Mouse (Mus musculus): ENCODE results near the gene Antxr1. TPM values are rescaled to one million over a fixed set of nuclear protein-coding genes. Genes with fewer than 3 reads are reported as not detected.

Antxr1 gene
- polyA plus RNA-seq, 1 experiment from 2014 or later = 5.9 TPM

DNA sequence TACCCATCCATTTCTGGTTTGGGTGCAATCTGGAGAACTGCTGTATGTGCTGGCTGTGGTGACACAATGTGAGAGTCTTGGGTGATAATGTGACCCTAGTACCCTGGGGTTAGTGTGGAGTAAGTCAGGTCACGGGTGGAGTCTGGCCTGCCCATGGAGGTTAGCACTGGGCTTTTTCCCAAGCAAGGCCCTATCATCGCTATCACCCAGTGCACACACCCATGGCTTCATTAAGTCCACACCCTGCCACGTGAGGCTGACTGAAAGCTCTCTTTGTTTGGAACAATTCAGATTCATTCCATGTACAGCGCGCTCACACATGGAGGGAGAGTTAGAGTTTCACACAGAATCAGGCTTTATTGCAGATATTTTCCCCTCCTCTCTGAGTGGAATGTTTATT, 18.8 kb upstream of the Antxr1 start:
- Histone ChIP-seq H3K4me1 (replicated peaks; ENCODE audit: control insufficient read depth, insufficient read depth) (no peaks in the 10 kb centered on the region; the same call in 1 of the 2 replicates), H3K9ac (ENCODE audit: low read length) (no peak overlapping the region), H3K36me3 (ENCODE audit: control insufficient read depth, insufficient read depth, low read length) (no peaks in the 10 kb centered on the region), H3K4me2 (replicated peaks; ENCODE audit: low read depth) (no peak overlapping the region), H3K9me3 (ENCODE audit: control insufficient read depth, low read length) (no peaks in the 10 kb centered on the region), H3K27ac (replicated peaks) (0 out of 2 replicates have a peak overlapping the region, but pooled peaks have one; percentile 24), H3K27me3 (ENCODE audit: control insufficient read depth, insufficient read depth, low read length) (no peaks in the 10 kb centered on the region), H3K4me3 (ENCODE audit: low read depth, low read length) (no peak overlapping the region)
- no peak for TF ChIP-seq CTCF (IDR thresholded peaks at IDR 0.05; ENCODE audit: low read depth)
- TF ChIP-seq EP300 (optimal IDR thresholded peaks at IDR 0.05) = no peak
- DNase-seq (ENCODE audit: low spot score) (peak; percentile 81), ATAC-seq (ENCODE audit: low FRiP score, low TSS enrichment) (peak; percentile 90)
- 43% methylated on average over 5 of the region's 5 CpGs for WGBS

DNA sequence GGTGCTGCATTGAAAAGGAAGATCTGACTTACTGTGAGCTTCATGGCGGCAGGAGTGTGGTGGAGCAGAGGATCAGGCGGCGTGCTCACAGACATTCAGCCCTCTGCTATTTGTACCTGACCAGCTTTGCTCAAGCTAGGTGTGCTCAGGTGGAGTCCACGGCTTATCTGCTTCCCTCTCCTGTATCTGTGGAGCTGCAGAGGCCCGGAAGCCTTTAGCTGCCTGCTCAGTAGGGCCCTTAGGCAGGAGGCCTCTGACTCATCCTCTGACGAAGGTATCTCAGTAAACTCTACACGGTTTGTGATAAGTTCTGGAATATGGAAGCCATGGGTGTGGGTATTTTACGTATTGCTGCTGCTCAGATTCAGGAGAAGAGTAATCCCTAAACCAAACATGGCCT, 15.2 kb upstream of the Antxr1 start, which contains the start of gene Gkn1:
Gene Gkn1, minus strand, starts transcription at position 114 of the 400 bp plus-strand sequence.
- WGBS = 68% methylated on average over 8 of the region's 8 CpGs
- Histone ChIP-seq H3K9ac (ENCODE audit: low read length) (no peak within 1 kb of the TSS), H3K4me2 (replicated peaks; ENCODE audit: low read depth) (no peak within 1 kb of the TSS), H3K9me3 (ENCODE audit: control insufficient read depth, low read length) (no peaks in the 10 kb centered on the region), H3K27ac (replicated peaks) (no peak within 1 kb of the TSS), H3K4me1 (replicated peaks; ENCODE audit: control insufficient read depth, insufficient read depth) (no peaks in the 10 kb centered on the region; the same call in 1 of the 2 replicates), H3K4me3 (ENCODE audit: low read depth, low read length) (no peak within 1 kb of the TSS), H3K27me3 (ENCODE audit: control insufficient read depth, insufficient read depth, low read length) (no peaks in the 10 kb centered on the region), H3K36me3 (ENCODE audit: control insufficient read depth, insufficient read depth, low read length) (no peaks in the 10 kb centered on the region)
- peak; percentile 63 for DNase-seq (ENCODE audit: low spot score)
- ATAC-seq (ENCODE audit: low FRiP score, low TSS enrichment) = peak; percentile 95
- TF ChIP-seq CTCF (IDR thresholded peaks at IDR 0.05; ENCODE audit: low read depth) (no peak), EP300 (optimal IDR thresholded peaks at IDR 0.05) (no peak)

DNA sequence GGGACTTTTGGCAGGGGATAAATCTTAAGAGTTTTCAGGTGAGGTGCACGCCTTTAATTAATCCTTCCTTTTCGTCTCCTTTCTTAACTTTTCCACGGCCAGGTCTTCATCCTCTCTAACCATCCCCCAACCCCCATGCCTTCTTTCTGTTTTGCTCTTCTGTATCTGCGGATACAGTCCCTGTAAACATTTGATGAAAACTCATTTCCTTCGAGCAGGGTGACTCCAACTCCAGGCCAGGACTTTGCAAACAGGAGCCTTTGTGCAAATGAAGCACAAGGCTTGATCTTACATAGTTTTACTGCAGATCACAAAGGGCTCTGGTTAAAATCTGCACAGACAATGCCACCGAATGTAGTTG, 294 bp upstream of the Antxr1 start:
- Histone ChIP-seq H3K27ac (replicated peaks) (no peak overlapping the region), H3K4me2 (replicated peaks; ENCODE audit: low read depth) (no peak overlapping the region), H3K27me3 (ENCODE audit: control insufficient read depth, insufficient read depth, low read length) (no peaks in the 10 kb centered on the region), H3K9ac (ENCODE audit: low read length) (0 out of 2 replicates have a peak overlapping the region, but pooled peaks have one; percentile 8), H3K4me1 (replicated peaks; ENCODE audit: control insufficient read depth, insufficient read depth) (no peaks in the 10 kb centered on the region), H3K9me3 (ENCODE audit: control insufficient read depth, low read length) (no peaks in the 10 kb centered on the region), H3K36me3 (ENCODE audit: control insufficient read depth, insufficient read depth, low read length) (no peaks in the 10 kb centered on the region), H3K4me3 (ENCODE audit: low read depth, low read length) (no peak overlapping the region)
- DNase-seq (ENCODE audit: low spot score) (no peak), ATAC-seq (ENCODE audit: low FRiP score, low TSS enrichment) (0 out of 2 replicates have a peak, but pooled peaks have one; percentile 4)
- WGBS = 20% methylated on average over 6 of the region's 6 CpGs
- no peak for TF ChIP-seq EP300 (optimal IDR thresholded peaks at IDR 0.05)
- TF ChIP-seq CTCF (IDR thresholded peaks at IDR 0.05; ENCODE audit: low read depth) = no peak

DNA sequence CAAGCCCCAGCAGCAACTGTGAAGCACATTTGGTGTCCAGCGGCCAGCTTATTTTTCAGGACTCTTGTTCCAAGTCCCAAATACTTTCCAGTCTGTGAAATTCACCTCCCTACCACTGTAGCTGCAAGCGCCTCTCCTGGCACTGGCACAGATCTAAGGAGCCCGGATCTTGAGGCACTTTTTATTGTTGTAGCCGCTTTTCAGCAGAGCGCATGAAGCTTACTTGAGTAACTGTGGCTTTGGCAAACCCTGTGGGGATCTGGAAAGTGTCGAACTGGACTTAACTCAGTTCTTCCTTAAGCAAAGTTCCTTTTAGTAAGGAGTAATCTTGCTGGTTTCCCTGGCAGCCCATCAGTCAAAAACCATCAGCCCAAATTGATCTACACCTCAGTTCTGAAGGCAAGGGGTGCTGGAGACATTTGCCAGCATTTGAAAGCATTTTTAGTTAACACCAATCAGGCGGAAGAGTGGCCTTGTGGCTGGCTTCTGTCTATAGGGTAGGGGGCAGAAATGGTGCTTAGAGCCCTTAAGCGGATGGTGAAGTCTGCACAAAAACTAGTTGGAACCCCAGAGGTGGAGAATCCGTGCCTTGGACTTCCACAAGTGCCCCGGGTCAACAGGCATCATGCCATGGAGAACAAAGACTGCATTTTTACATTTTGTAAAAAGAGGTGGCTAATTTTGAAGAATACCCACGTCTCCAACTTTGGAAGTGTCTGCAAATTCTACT, 1.1 kb downstream of the Antxr1 start:
- H3K36me3 ChIP-seq (ENCODE audit: control insufficient read depth, insufficient read depth, low read length) = no peaks in the 10 kb centered on the region
- H3K4me2 ChIP-seq (replicated peaks; ENCODE audit: low read depth) = peak overlapping the region; percentile 70
- H3K9ac ChIP-seq (ENCODE audit: low read length) = peak overlapping the region; percentile 88
- no peaks in the 10 kb centered on the region for H3K27me3 ChIP-seq (ENCODE audit: control insufficient read depth, insufficient read depth, low read length)
- peak overlapping the region; percentile 77 for H3K4me3 ChIP-seq (ENCODE audit: low read depth, low read length)
- peak; percentile 31 for DNase-seq (ENCODE audit: low spot score)
- no peak for TF ChIP-seq EP300 (optimal IDR thresholded peaks at IDR 0.05)
- TF ChIP-seq CTCF (IDR thresholded peaks at IDR 0.05; ENCODE audit: low read depth) = peak; percentile 41; the same call in 1 of the 2 replicates
- H3K9me3 ChIP-seq (ENCODE audit: control insufficient read depth, low read length) = no peaks in the 10 kb centered on the region
- no peak for ATAC-seq (ENCODE audit: low FRiP score, low TSS enrichment)
- peak overlapping the region; percentile 94 for H3K27ac ChIP-seq (replicated peaks)
- WGBS = 22% methylated on average over 11 of the region's 11 CpGs
- peaks cover under 1% of the 10 kb centered on the region; the same call in 1 of the 2 replicates for H3K4me1 ChIP-seq (replicated peaks; ENCODE audit: control insufficient read depth, insufficient read depth)

DNA sequence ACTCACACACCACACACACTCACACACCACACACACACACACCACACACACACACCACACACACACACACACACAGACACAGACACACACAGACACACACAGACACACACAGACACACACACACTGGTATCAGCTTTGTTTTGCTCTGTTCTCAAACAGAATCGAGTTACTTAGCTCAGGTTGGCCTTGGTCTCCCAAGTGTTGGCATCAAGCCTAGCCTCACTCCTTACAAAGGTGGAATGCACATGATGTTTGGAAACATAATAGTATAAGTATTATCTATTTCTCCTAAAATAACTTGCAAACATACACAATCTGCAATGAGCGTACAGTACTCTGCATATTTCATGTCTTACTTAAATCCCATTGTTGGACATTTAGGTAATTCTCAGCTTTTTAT, 3.2 kb downstream of the Antxr1 start:
- Histone ChIP-seq H3K27me3 (ENCODE audit: control insufficient read depth, insufficient read depth, low read length) (no peaks in the 10 kb centered on the region), H3K4me2 (replicated peaks; ENCODE audit: low read depth) (peak overlapping the region; percentile 70), H3K9me3 (ENCODE audit: control insufficient read depth, low read length) (no peaks in the 10 kb centered on the region), H3K36me3 (ENCODE audit: control insufficient read depth, insufficient read depth, low read length) (no peaks in the 10 kb centered on the region), H3K4me3 (ENCODE audit: low read depth, low read length) (peak overlapping the region; percentile 77), H3K9ac (ENCODE audit: low read length) (no peak overlapping the region), H3K27ac (replicated peaks) (no peak overlapping the region), H3K4me1 (replicated peaks; ENCODE audit: control insufficient read depth, insufficient read depth) (peaks cover 2% of the 10 kb centered on the region; the same call in 1 of the 2 replicates)
- no peak for ATAC-seq (ENCODE audit: low FRiP score, low TSS enrichment)
- DNase-seq (ENCODE audit: low spot score) = no peak
- WGBS = 28% methylated on average over 2 of the region's 2 CpGs
- no peak for TF ChIP-seq EP300 (optimal IDR thresholded peaks at IDR 0.05)
- no peak for TF ChIP-seq CTCF (IDR thresholded peaks at IDR 0.05; ENCODE audit: low read depth)

All from stomach, postnatal 0 days (tissue).